Mouse (Mus musculus): Measurements from ENCODE around the gene Myo1e. TPM values are rescaled to one million over a fixed set of nuclear protein-coding genes. Genes with fewer than 3 reads are reported as not detected.

Gene Myo1e
- polyA plus RNA-seq, 1 experiment from 2014 or later, result 5.1 TPM

- Histone ChIP-seq H3K9me3 (replicated peaks; ENCODE audit: control insufficient read depth, low read length) (no peaks in the 10 kb centered on the region), H3K4me2 (ENCODE audit: low read depth, low read length) (no peak overlapping the region), H3K4me1 (ENCODE audit: control insufficient read depth, low read depth, low read length) (no peaks in the 10 kb centered on the region), H3K4me3 (ENCODE audit: low read depth, low read length) (no peak overlapping the region), H3K9ac (ENCODE audit: low read depth, low read length) (no peak overlapping the region), H3K27me3 (ENCODE audit: control insufficient read depth, insufficient read depth, low read depth, low read length) (no peaks in the 10 kb centered on the region), H3K36me3 (ENCODE audit: control insufficient read depth, insufficient read depth) (no peaks in the 10 kb centered on the region), H3K27ac (ENCODE audit: low read length) (no peak overlapping the region)
- no peak for ATAC-seq (ENCODE audit: low read depth)
- 62% methylated on average over 2 of the region's 2 CpGs for WGBS (ENCODE audit: insufficient replicate concordance)
These were observed 59.0 kb downstream of the Myo1e start for GRCm38 (mm10) chr9:70266186-70266585.

- 54% methylated on average over 5 of the region's 5 CpGs for WGBS (ENCODE audit: insufficient replicate concordance)
- Histone ChIP-seq H3K9ac (ENCODE audit: low read depth, low read length) (no peak overlapping the region), H3K36me3 (ENCODE audit: control insufficient read depth, insufficient read depth) (no peaks in the 10 kb centered on the region), H3K4me1 (ENCODE audit: control insufficient read depth, low read depth, low read length) (no peaks in the 10 kb centered on the region), H3K9me3 (replicated peaks; ENCODE audit: control insufficient read depth, low read length) (no peaks in the 10 kb centered on the region), H3K4me2 (ENCODE audit: low read depth, low read length) (no peak overlapping the region), H3K27ac (ENCODE audit: low read length) (no peak overlapping the region), H3K27me3 (ENCODE audit: control insufficient read depth, insufficient read depth, low read depth, low read length) (no peaks in the 10 kb centered on the region), H3K4me3 (ENCODE audit: low read depth, low read length) (no peak overlapping the region)
- ATAC-seq (ENCODE audit: low read depth), result peak; percentile 19; the same call in 1 of the 2 replicates
These were observed 60.0 kb downstream of the Myo1e start for GRCm38 (mm10) chr9:70267108-70267507.

- Histone ChIP-seq H3K9ac (ENCODE audit: low read depth, low read length) (no peak overlapping the region), H3K4me3 (ENCODE audit: low read depth, low read length) (no peak overlapping the region), H3K27me3 (ENCODE audit: control insufficient read depth, insufficient read depth, low read depth, low read length) (no peaks in the 10 kb centered on the region), H3K9me3 (replicated peaks; ENCODE audit: control insufficient read depth, low read length) (no peaks in the 10 kb centered on the region), H3K4me2 (ENCODE audit: low read depth, low read length) (no peak overlapping the region), H3K4me1 (ENCODE audit: control insufficient read depth, low read depth, low read length) (no peaks in the 10 kb centered on the region), H3K36me3 (ENCODE audit: control insufficient read depth, insufficient read depth) (no peaks in the 10 kb centered on the region), H3K27ac (ENCODE audit: low read length) (no peak overlapping the region)
- ATAC-seq (ENCODE audit: low read depth), result no peak
- 60% methylated on average over 10 of the region's 10 CpGs for WGBS (ENCODE audit: insufficient replicate concordance)
These were observed 62.2 kb downstream of the Myo1e start for GRCm38 (mm10) chr9:70269349-70269748.

- Histone ChIP-seq H3K4me3 (ENCODE audit: low read depth, low read length) (no peak overlapping the region), H3K4me2 (ENCODE audit: low read depth, low read length) (no peak overlapping the region), H3K9me3 (replicated peaks; ENCODE audit: control insufficient read depth, low read length) (no peaks in the 10 kb centered on the region), H3K4me1 (ENCODE audit: control insufficient read depth, low read depth, low read length) (no peaks in the 10 kb centered on the region), H3K27me3 (ENCODE audit: control insufficient read depth, insufficient read depth, low read depth, low read length) (no peaks in the 10 kb centered on the region), H3K9ac (ENCODE audit: low read depth, low read length) (no peak overlapping the region), H3K36me3 (ENCODE audit: control insufficient read depth, insufficient read depth) (no peaks in the 10 kb centered on the region), H3K27ac (ENCODE audit: low read length) (no peak overlapping the region)
- 79% methylated on average over 4 of the region's 4 CpGs for WGBS (ENCODE audit: insufficient replicate concordance)
- ATAC-seq (ENCODE audit: low read depth), result no peak
These were observed 63.3 kb downstream of the Myo1e start for GRCm38 (mm10) chr9:70270468-70270867.

GRCm38 (mm10) chr9:70271137-70271536 lies 64.0 kb downstream of the Myo1e start:
- peak overlapping the region; percentile 61 for H3K27ac ChIP-seq (ENCODE audit: low read length)
- H3K27me3 ChIP-seq (ENCODE audit: control insufficient read depth, insufficient read depth, low read depth, low read length), result no peaks in the 10 kb centered on the region
- 60% methylated on average over 7 of the region's 7 CpGs for WGBS (ENCODE audit: insufficient replicate concordance)
- H3K9me3 ChIP-seq (replicated peaks; ENCODE audit: control insufficient read depth, low read length), result no peaks in the 10 kb centered on the region
- no peaks in the 10 kb centered on the region for H3K4me1 ChIP-seq (ENCODE audit: control insufficient read depth, low read depth, low read length)
- H3K4me3 ChIP-seq (ENCODE audit: low read depth, low read length), result no peak overlapping the region
- no peaks in the 10 kb centered on the region for H3K36me3 ChIP-seq (ENCODE audit: control insufficient read depth, insufficient read depth)
- peak; percentile 54; the same call in 1 of the 2 replicates for ATAC-seq (ENCODE audit: low read depth)
- H3K9ac ChIP-seq (ENCODE audit: low read depth, low read length), result no peak overlapping the region
- H3K4me2 ChIP-seq (ENCODE audit: low read depth, low read length), result no peak overlapping the region

GRCm38 (mm10) chr9:70271631-70272030 lies 64.5 kb downstream of the Myo1e start:
- ATAC-seq (ENCODE audit: low read depth), result no peak
- Histone ChIP-seq H3K9me3 (replicated peaks; ENCODE audit: control insufficient read depth, low read length) (no peaks in the 10 kb centered on the region), H3K27me3 (ENCODE audit: control insufficient read depth, insufficient read depth, low read depth, low read length) (no peaks in the 10 kb centered on the region), H3K4me1 (ENCODE audit: control insufficient read depth, low read depth, low read length) (no peaks in the 10 kb centered on the region), H3K27ac (ENCODE audit: low read length) (peak overlapping the region; percentile 61), H3K9ac (ENCODE audit: low read depth, low read length) (no peak overlapping the region), H3K4me2 (ENCODE audit: low read depth, low read length) (no peak overlapping the region), H3K4me3 (ENCODE audit: low read depth, low read length) (no peak overlapping the region), H3K36me3 (ENCODE audit: control insufficient read depth, insufficient read depth) (no peaks in the 10 kb centered on the region)
- 69% methylated on average over 9 of the region's 9 CpGs for WGBS (ENCODE audit: insufficient replicate concordance)

- Histone ChIP-seq H3K36me3 (ENCODE audit: control insufficient read depth, insufficient read depth) (no peaks in the 10 kb centered on the region), H3K9ac (ENCODE audit: low read depth, low read length) (no peak overlapping the region), H3K4me1 (ENCODE audit: control insufficient read depth, low read depth, low read length) (no peaks in the 10 kb centered on the region; the same call in 1 of the 2 replicates), H3K4me3 (ENCODE audit: low read depth, low read length) (no peak overlapping the region), H3K27ac (ENCODE audit: low read length) (no peak overlapping the region), H3K4me2 (ENCODE audit: low read depth, low read length) (no peak overlapping the region), H3K9me3 (replicated peaks; ENCODE audit: control insufficient read depth, low read length) (no peaks in the 10 kb centered on the region), H3K27me3 (ENCODE audit: control insufficient read depth, insufficient read depth, low read depth, low read length) (no peaks in the 10 kb centered on the region)
- ATAC-seq (ENCODE audit: low read depth), result no peak
- WGBS (ENCODE audit: insufficient replicate concordance), result 77% methylated on average over 6 of the region's 6 CpGs
These were observed 66.9 kb downstream of the Myo1e start for GRCm38 (mm10) chr9:70274071-70274470.

GRCm38 (mm10) chr9:70274476-70274875 lies 67.3 kb downstream of the Myo1e start:
- Histone ChIP-seq H3K27me3 (ENCODE audit: control insufficient read depth, insufficient read depth, low read depth, low read length) (no peaks in the 10 kb centered on the region), H3K4me3 (ENCODE audit: low read depth, low read length) (no peak overlapping the region), H3K27ac (ENCODE audit: low read length) (no peak overlapping the region), H3K4me1 (ENCODE audit: control insufficient read depth, low read depth, low read length) (no peaks in the 10 kb centered on the region; the same call in 1 of the 2 replicates), H3K9ac (ENCODE audit: low read depth, low read length) (no peak overlapping the region), H3K4me2 (ENCODE audit: low read depth, low read length) (no peak overlapping the region), H3K36me3 (ENCODE audit: control insufficient read depth, insufficient read depth) (no peaks in the 10 kb centered on the region), H3K9me3 (replicated peaks; ENCODE audit: control insufficient read depth, low read length) (no peaks in the 10 kb centered on the region)
- no peak for ATAC-seq (ENCODE audit: low read depth)
- WGBS (ENCODE audit: insufficient replicate concordance), result 77% methylated on average over 6 of the region's 6 CpGs

GRCm38 (mm10) chr9:70274887-70275555 lies 67.9 kb downstream of the Myo1e start:
- 80% methylated on average over 12 of the region's 12 CpGs for WGBS (ENCODE audit: insufficient replicate concordance)
- no peak for ATAC-seq (ENCODE audit: low read depth)

More at GRCm38 (mm10) chr9:70274887-70275555, 67.9 kb downstream of the Myo1e start:
- Histone ChIP-seq H3K4me2 (ENCODE audit: low read depth, low read length) (no peak overlapping the region), H3K4me1 (ENCODE audit: control insufficient read depth, low read depth, low read length) (no peaks in the 10 kb centered on the region; the same call in 1 of the 2 replicates), H3K36me3 (ENCODE audit: control insufficient read depth, insufficient read depth) (no peaks in the 10 kb centered on the region), H3K27me3 (ENCODE audit: control insufficient read depth, insufficient read depth, low read depth, low read length) (no peaks in the 10 kb centered on the region), H3K9ac (ENCODE audit: low read depth, low read length) (no peak overlapping the region), H3K4me3 (ENCODE audit: low read depth, low read length) (no peak overlapping the region), H3K27ac (ENCODE audit: low read length) (no peak overlapping the region), H3K9me3 (replicated peaks; ENCODE audit: control insufficient read depth, low read length) (no peaks in the 10 kb centered on the region)
